Mouse (Mus musculus) brain, embryonic 14.5 days (tissue): ENCODE data around the gene Cd6. TPM values are rescaled to one million over a fixed set of nuclear protein-coding genes. Genes with fewer than 3 reads are reported as not detected.

Source experiments
- DNase-seq: peaks from one replicate; pipeline ENCODE4 v3.0.0-alpha.2; 2011; ENCODE audit warnings: low read depth
- CTCF ChIP-seq: fragments of 200-500 bp; IDR thresholded peaks from 2 replicates; pipeline ENCODE4 v1.5.1; 2012; ENCODE audit warnings: inconsistent platforms, mild to moderate bottlenecking, moderate library complexity, borderline replicate concordance; ENCODE audit not compliant: insufficient read depth, insufficient read length; ENCODE audit errors: extremely low read depth
- POLR2A ChIP-seq: fragments of 200-500 bp; IDR thresholded peaks from 2 replicates; pipeline ENCODE4 v1.6.1; 2012; ENCODE audit warnings: mild to moderate bottlenecking, inconsistent platforms, borderline replicate concordance; ENCODE audit not compliant: poor library complexity, insufficient read depth, insufficient read length, severe bottlenecking; ENCODE audit errors: extremely low read depth
- polyA plus RNA-seq: library from polyadenylated mRNA; depleted of rRNA; stranded (reverse); fragments of >200 nt; gene quantifications from 2 replicates; pipeline ENCODE4 v1.2.3, GENCODE M21; 2012

Cd6 gene
- polyA plus RNA-seq, 1 experiment = not detected

GRCm38 (mm10) chr19:10856520-10856919 lies 26.7 kb upstream of the Cd6 start:
- TF ChIP-seq POLR2A (no peak), CTCF (no peak)
- no peak for DNase-seq

GRCm38 (mm10) chr19:10855422-10855821 lies 25.6 kb upstream of the Cd6 start:
- no peak for DNase-seq
- no peak for TF ChIP-seq POLR2A
- TF ChIP-seq CTCF = no peak

DNA sequence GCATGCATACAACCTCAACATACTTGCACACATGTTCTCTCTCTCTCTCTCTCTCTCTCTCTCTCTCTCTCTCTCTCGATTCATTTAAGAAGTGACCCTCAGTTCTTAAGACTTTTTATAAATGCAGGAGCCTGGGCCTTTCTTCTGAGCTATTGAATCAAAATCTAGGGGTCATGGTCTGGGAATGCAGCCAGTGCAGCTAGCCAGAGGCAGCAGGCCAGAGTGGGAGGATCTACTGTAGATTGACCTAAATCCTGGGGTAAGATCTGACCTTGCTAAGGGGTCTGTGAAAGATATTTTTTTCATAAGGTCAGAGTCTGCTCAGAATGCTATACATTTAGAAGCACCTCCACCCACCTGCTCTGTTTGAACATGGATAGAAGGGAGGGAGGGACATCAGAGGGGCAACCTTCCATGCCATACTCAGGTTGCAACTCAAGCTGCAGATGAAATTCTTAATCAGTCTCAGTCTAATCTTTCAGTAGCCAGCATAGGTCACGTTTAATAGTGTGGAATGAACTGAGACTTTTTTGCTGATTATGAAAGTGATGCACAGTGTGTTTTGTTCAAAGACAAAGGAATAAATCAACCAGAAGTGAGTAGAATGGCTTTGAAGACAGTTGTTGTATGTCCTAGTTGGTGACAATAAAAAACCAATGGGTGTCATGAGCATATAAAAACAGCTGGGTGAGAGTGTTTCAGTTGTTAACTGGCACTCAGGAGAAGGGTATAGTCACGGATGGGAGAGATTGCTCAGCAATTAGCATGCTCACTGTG lies 17.6 kb upstream of the Cd6 start:
- DNase-seq = peak; percentile 59
- TF ChIP-seq POLR2A (no peak), CTCF (no peak)

GRCm38 (mm10) chr19:10846150-10846549 lies 16.3 kb upstream of the Cd6 start:
- DNase-seq = peak; percentile 23
- TF ChIP-seq CTCF (no peak), POLR2A (no peak)

DNA sequence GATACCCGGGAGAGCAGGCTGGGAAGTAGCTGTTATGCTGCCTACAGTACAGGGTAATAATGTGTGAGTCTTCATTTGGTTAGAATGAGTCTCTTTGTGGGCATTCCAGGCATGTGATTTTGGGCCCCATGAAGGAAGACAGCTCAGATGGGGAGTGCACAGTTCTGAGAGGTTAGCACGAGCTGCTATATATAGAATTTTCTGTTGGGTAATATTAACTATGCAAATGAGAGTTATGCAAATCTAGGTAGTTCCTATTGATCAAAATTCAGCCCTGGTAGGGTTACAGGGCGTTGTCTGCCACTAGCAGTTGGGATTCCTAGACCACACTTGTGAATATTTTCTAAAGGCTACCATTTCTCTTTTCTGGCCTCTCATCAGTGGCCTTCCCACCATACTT lies 15.6 kb upstream of the Cd6 start:
- DNase-seq = no peak
- no peak for TF ChIP-seq CTCF
- TF ChIP-seq POLR2A = no peak

GRCm38 (mm10) chr19:10844206-10844605 lies 14.3 kb upstream of the Cd6 start:
- no peak for DNase-seq
- TF ChIP-seq POLR2A (no peak), CTCF (no peak)

- TF ChIP-seq POLR2A (no peak), CTCF (no peak)
- no peak for DNase-seq
Measured at GRCm38 (mm10) chr19:10842914-10843313, 13.1 kb upstream of the Cd6 start.

DNA sequence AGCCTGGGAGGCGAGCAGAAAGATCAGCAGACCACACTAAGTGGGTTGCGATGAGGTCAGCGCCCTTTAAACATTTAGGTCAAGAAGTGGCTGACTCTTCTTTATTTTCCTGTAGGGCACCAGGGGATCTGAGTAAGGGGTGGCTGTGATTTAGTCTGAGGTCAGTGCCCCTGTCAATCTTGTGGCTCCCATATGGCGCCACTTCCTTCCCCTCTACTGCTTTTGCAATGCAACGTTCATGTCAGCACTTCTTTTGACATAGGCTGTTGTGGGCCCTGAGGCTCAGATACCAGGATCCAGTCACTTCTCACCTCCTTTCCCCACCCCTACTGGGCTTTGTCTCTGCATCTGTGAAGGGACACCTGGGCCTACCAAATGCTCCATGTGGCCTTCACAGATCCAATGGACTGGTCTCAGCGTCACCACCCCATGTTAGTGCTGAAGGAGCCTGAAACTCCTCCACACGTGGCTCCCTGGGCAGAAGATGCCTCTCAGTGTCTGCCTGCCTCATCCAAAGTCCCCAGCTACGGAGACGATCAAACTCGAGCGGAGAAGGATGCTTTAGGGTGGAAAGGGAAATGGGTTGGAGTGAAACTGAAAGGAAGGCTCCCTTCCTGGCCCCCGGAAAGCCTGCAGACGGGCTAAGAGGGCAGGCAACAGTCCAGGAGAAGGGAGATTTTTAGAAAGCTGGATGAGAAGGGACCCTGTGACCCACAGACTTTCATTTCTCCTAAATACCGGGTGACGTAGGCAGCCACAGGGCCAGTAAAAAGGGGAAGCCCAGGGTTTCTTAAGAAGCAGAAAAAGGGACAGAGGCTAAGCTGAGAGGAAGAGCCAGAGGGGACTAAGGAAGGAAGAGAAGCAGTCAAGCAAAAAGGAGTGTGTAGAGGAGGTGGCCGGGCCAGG lies 12.1 kb upstream of the Cd6 start:
- TF ChIP-seq POLR2A (no peak), CTCF (no peak)
- no peak for DNase-seq

- DNase-seq = no peak
- no peak for TF ChIP-seq POLR2A
- TF ChIP-seq CTCF = no peak
Measured at GRCm38 (mm10) chr19:10839010-10839892, 9.4 kb upstream of the Cd6 start, which contains the start of gene Slc15a3. TSS of gene Slc15a3 (plus strand) at chr19:10839727.

GRCm38 (mm10) chr19:10835671-10836070 lies 5.8 kb upstream of the Cd6 start:
- no peak for TF ChIP-seq CTCF
- no peak for TF ChIP-seq POLR2A
- DNase-seq = no peak

DNA sequence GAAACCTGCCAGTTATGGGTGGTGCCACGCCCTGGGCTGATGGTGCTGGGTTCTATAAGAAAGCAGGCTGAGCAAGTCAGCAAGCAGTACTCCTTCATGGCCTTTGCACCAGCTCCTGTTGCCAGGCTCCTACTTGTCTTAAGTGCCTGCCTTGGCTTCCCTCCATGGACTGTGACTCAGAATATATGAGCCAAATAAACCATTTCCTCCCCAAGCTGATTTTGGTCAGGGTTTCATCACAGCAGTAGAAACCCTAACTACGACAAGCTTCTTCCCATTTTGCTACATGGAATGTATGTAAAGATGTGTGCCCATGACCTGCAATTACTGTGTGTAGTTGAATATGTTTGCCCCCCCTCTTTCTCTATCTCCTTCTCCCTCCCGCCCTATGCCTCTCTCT lies 3.8 kb upstream of the Cd6 start:
- no peak for TF ChIP-seq POLR2A
- TF ChIP-seq CTCF = no peak
- no peak for DNase-seq

- TF ChIP-seq POLR2A (no peak), CTCF (no peak)
- no peak for DNase-seq
Measured at GRCm38 (mm10) chr19:10832030-10832429, 2.2 kb upstream of the Cd6 start.
